Mouse (Mus musculus): Measurements from ENCODE around the gene Lmnb2. TPM values are rescaled to one million over a fixed set of nuclear protein-coding genes. Genes with fewer than 3 reads are reported as not detected.
A peak's percentile ranks its signal among the peaks of the same experiment; 100 is the strongest.

The Lmnb2 gene
- polyA plus RNA-seq, 1 experiment from 2014 or later: 30.9 TPM

DNA sequence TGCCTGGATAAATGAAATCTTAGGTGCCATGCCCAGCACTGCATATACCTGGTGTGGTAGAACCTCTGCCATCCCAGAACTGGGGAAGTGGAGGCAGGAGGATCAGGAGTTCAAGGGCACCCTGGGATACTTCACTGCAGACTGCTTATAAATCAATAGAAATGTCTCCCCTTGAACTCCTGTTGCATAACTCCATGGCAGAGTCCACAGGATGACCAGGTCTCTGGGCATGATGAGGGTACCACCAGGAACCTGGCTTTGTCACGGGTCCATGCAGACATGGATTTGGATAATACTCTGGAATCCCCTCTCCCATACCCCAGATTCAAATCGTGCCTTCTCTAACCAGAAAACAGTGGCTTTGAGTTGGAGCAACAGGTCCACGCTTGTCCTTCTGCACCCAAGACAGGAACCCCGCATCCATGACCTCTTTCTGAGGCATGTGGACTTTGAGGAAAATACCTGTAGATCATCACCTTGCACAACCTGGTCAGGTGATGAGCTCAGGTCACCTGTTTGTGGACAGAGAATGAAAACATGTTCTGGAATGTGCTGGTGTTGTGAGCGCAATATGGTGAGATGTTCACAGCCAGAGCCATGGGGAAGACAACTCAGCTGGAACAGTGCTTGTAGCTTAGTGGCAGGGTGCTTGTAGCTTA lies 41.1 kb upstream of the Lmnb2 start:
- DNase-seq (ENCODE audit: low spot score) (no peak), ATAC-seq (replicated peaks; ENCODE audit: low FRiP score) (no peak)
- no peaks in the 10 kb centered on the region for H3K36me3 ChIP-seq (ENCODE audit: control insufficient read depth, insufficient read depth, low read length)
- H3K27ac ChIP-seq (ENCODE audit: low read depth, low read length): no peak overlapping the region
- 0 out of 2 replicates have a peak, but pooled peaks cover 2% of the 10 kb centered on the region for H3K4me1 ChIP-seq (replicated peaks; ENCODE audit: control insufficient read depth, insufficient read depth, low read length)
- H3K27me3 ChIP-seq (ENCODE audit: control insufficient read depth, insufficient read depth, low read length): no peaks in the 10 kb centered on the region
- H3K4me2 ChIP-seq (ENCODE audit: low read depth, low read length, severe bottlenecking): no peak overlapping the region
- H3K4me3 ChIP-seq (ENCODE audit: low read depth, low read length): no peak overlapping the region
- WGBS: 92% methylated on average over 5 of the region's 5 CpGs
- no peak overlapping the region for H3K9ac ChIP-seq (ENCODE audit: low read length)
- no peaks in the 10 kb centered on the region for H3K9me3 ChIP-seq (ENCODE audit: control insufficient read depth, low read length)

DNA sequence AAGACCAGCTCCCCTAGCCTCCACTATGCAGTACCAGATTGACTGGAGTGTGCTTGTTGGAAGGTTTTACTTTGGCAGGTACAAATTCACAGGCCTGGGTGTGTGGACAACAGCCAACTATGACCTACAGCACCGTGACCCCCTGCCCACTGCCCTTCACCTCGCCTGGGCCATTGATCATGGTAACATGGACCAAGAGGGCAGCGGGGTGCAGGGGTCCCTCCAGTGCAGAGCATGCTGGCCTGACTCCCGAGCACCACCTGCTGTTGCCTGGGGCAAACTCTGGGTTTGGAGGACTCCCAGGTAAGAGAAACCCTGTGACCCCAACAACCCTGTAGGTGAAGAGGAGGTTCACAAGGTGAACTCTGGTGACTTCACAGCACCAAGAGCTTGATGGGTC lies 39.7 kb upstream of the Lmnb2 start:
- no peak overlapping the region for H3K9ac ChIP-seq (ENCODE audit: low read length)
- ATAC-seq (replicated peaks; ENCODE audit: low FRiP score): no peak
- H3K36me3 ChIP-seq (ENCODE audit: control insufficient read depth, insufficient read depth, low read length): no peaks in the 10 kb centered on the region
- no peaks in the 10 kb centered on the region for H3K27me3 ChIP-seq (ENCODE audit: control insufficient read depth, insufficient read depth, low read length)
- H3K4me2 ChIP-seq (ENCODE audit: low read depth, low read length, severe bottlenecking): no peak overlapping the region
- H3K9me3 ChIP-seq (ENCODE audit: control insufficient read depth, low read length): no peaks in the 10 kb centered on the region
- no peak overlapping the region for H3K27ac ChIP-seq (ENCODE audit: low read depth, low read length)
- no peak for DNase-seq (ENCODE audit: low spot score)
- 0 out of 2 replicates have a peak, but pooled peaks cover 2% of the 10 kb centered on the region for H3K4me1 ChIP-seq (replicated peaks; ENCODE audit: control insufficient read depth, insufficient read depth, low read length)
- H3K4me3 ChIP-seq (ENCODE audit: low read depth, low read length): no peak overlapping the region
- WGBS: 77% methylated on average over 4 of the region's 4 CpGs

DNA sequence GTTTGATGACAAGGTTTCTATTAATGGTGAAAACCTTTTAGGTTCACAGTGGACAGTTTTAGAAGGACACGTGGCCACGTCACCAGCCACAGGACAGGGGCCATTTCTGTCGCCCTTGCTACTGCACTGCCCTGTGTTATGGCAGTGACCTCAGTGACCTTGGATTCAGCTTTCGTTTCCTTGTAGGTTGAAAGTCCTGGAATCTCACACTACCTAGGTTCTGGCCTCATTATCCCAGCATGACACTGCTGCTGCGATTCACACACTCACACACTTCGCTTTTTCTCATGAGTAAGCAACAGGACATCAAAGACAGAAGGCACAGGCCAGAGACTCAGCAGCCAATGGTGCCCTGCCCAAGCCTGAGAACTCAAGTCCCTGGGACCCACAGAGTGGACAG lies 38.9 kb upstream of the Lmnb2 start:
- Histone ChIP-seq H3K27me3 (ENCODE audit: control insufficient read depth, insufficient read depth, low read length) (no peaks in the 10 kb centered on the region), H3K27ac (ENCODE audit: low read depth, low read length) (no peak overlapping the region)
- ATAC-seq (replicated peaks; ENCODE audit: low FRiP score): no peak

DNA sequence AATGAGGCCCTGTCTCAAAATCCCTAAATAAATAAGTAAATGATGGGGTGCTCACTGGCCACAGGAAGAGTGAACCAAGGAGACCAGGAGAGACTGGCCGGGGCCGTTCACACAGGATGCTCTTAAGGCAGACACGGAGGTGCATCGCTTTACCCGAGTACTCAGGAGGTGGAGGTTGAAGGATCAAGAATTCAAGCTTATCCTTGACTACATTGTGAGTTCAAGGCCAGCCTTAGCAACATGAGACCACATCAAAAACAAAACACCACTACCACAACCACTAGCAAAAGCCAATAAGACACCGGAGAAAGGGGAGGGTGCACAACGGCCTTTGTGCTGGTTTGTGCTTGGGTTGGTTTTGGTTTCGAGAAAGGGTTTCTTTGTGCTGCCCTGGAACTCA lies 38.3 kb upstream of the Lmnb2 start:
- Histone ChIP-seq H3K36me3 (ENCODE audit: control insufficient read depth, insufficient read depth, low read length) (no peaks in the 10 kb centered on the region), H3K9ac (ENCODE audit: low read length) (no peak overlapping the region), H3K4me2 (ENCODE audit: low read depth, low read length, severe bottlenecking) (no peak overlapping the region), H3K27ac (ENCODE audit: low read depth, low read length) (no peak overlapping the region), H3K4me1 (replicated peaks; ENCODE audit: control insufficient read depth, insufficient read depth, low read length) (0 out of 2 replicates have a peak, but pooled peaks cover 2% of the 10 kb centered on the region), H3K27me3 (ENCODE audit: control insufficient read depth, insufficient read depth, low read length) (no peaks in the 10 kb centered on the region), H3K9me3 (ENCODE audit: control insufficient read depth, low read length) (no peaks in the 10 kb centered on the region), H3K4me3 (ENCODE audit: low read depth, low read length) (no peak overlapping the region)
- DNase-seq (ENCODE audit: low spot score): no peak
- no peak for ATAC-seq (replicated peaks; ENCODE audit: low FRiP score)
- WGBS: 95% methylated on average over 8 of the region's 8 CpGs

More for the DNA sequence above, 38.9 kb upstream of the Lmnb2 start:
- WGBS: 85% methylated on average over 6 of the region's 6 CpGs
- H3K4me1 ChIP-seq (replicated peaks; ENCODE audit: control insufficient read depth, insufficient read depth, low read length): 0 out of 2 replicates have a peak, but pooled peaks cover 2% of the 10 kb centered on the region
- no peak overlapping the region for H3K9ac ChIP-seq (ENCODE audit: low read length)
- DNase-seq (ENCODE audit: low spot score): no peak
- H3K36me3 ChIP-seq (ENCODE audit: control insufficient read depth, insufficient read depth, low read length): no peaks in the 10 kb centered on the region
- no peak overlapping the region for H3K4me2 ChIP-seq (ENCODE audit: low read depth, low read length, severe bottlenecking)
- no peak overlapping the region for H3K4me3 ChIP-seq (ENCODE audit: low read depth, low read length)
- H3K9me3 ChIP-seq (ENCODE audit: control insufficient read depth, low read length): no peaks in the 10 kb centered on the region

DNA sequence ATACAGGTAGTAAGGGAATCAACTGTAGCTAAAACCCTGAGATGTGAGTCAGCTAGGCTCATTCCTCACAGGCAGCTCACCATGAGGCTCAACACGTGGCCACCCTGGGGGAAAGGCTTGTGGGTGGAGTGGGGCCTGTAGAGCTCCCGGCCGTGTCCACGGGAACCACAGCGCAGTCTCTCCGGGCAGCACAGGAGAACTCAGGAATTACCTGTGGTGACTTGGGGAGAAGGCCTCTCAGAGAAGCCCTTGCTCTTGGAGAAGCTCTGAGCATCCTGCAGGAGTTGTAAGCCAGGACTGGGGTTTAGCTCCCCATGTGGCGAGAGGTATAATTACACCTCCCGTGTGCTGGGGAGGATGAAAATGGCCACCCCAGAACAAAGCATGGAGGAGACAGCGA lies 37.5 kb upstream of the Lmnb2 start:
- DNase-seq (ENCODE audit: low spot score) (peak; percentile 77), ATAC-seq (replicated peaks; ENCODE audit: low FRiP score) (no peak; the same call in 1 of the 2 replicates)
- no peak overlapping the region for H3K4me3 ChIP-seq (ENCODE audit: low read depth, low read length)
- H3K9me3 ChIP-seq (ENCODE audit: control insufficient read depth, low read length): no peaks in the 10 kb centered on the region
- H3K9ac ChIP-seq (ENCODE audit: low read length): peak overlapping the region; percentile 43; the same call in 1 of the 2 replicates
- no peak overlapping the region for H3K4me2 ChIP-seq (ENCODE audit: low read depth, low read length, severe bottlenecking)
- H3K27me3 ChIP-seq (ENCODE audit: control insufficient read depth, insufficient read depth, low read length): no peaks in the 10 kb centered on the region
- H3K36me3 ChIP-seq (ENCODE audit: control insufficient read depth, insufficient read depth, low read length): no peaks in the 10 kb centered on the region
- 0 out of 2 replicates have a peak, but pooled peaks cover 2% of the 10 kb centered on the region for H3K4me1 ChIP-seq (replicated peaks; ENCODE audit: control insufficient read depth, insufficient read depth, low read length)
- 23% methylated on average over 9 of the region's 9 CpGs for WGBS
- H3K27ac ChIP-seq (ENCODE audit: low read depth, low read length): no peak overlapping the region

DNA sequence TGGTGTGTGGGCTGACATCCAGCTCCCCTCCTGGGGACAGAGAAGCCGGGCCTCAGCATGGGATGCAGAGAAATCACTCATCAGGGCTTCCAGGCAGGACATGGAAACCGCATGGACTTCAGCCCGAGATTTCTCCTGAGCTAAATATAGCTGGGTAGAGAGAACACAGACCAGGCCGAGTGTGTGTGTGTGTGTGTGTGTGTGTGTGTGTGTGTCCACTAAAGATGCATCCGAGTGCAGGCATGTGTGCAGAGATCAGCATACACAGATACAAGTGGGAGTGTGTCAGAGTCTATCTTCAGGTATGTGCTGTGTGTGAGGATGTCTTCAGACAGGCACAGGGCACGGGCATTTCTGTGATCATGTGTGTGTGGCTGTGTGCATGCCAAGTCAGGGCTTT lies 36.8 kb upstream of the Lmnb2 start:
- WGBS: 88% methylated on average over 6 of the region's 6 CpGs
- H3K4me3 ChIP-seq (ENCODE audit: low read depth, low read length): no peak overlapping the region
- no peaks in the 10 kb centered on the region for H3K36me3 ChIP-seq (ENCODE audit: control insufficient read depth, insufficient read depth, low read length)
- no peak overlapping the region for H3K9ac ChIP-seq (ENCODE audit: low read length)
- H3K4me2 ChIP-seq (ENCODE audit: low read depth, low read length, severe bottlenecking): no peak overlapping the region
- ATAC-seq (replicated peaks; ENCODE audit: low FRiP score) (no peak), DNase-seq (ENCODE audit: low spot score) (no peak)
- H3K4me1 ChIP-seq (replicated peaks; ENCODE audit: control insufficient read depth, insufficient read depth, low read length): 0 out of 2 replicates have a peak, but pooled peaks cover 2% of the 10 kb centered on the region
- no peaks in the 10 kb centered on the region for H3K9me3 ChIP-seq (ENCODE audit: control insufficient read depth, low read length)
- H3K27me3 ChIP-seq (ENCODE audit: control insufficient read depth, insufficient read depth, low read length): no peaks in the 10 kb centered on the region
- no peak overlapping the region for H3K27ac ChIP-seq (ENCODE audit: low read depth, low read length)

DNA sequence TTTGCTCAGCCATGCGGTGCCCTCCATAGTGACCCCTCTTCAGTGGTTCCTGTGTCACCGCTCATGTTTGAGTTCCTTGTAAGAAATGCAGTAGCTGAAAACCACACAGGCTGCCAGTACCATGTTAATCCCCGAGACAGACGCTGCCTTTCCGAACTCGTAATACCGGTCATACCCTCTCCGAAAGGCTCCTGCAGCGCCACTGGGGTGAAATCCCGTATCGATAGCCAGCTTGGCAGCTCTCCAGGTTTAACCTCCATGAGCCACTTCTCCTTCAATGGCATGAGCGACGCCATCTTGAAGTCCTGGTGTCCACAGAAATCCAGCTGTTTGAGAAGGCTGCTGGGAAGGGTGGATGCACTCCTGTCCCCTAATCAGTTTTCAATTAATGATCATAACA lies 36.4 kb upstream of the Lmnb2 start:
- Histone ChIP-seq H3K4me3 (ENCODE audit: low read depth, low read length) (no peak overlapping the region), H3K4me2 (ENCODE audit: low read depth, low read length, severe bottlenecking) (no peak overlapping the region), H3K27me3 (ENCODE audit: control insufficient read depth, insufficient read depth, low read length) (no peaks in the 10 kb centered on the region), H3K9ac (ENCODE audit: low read length) (no peak overlapping the region), H3K4me1 (replicated peaks; ENCODE audit: control insufficient read depth, insufficient read depth, low read length) (0 out of 2 replicates have a peak, but pooled peaks cover 2% of the 10 kb centered on the region), H3K36me3 (ENCODE audit: control insufficient read depth, insufficient read depth, low read length) (no peaks in the 10 kb centered on the region), H3K9me3 (ENCODE audit: control insufficient read depth, low read length) (no peaks in the 10 kb centered on the region), H3K27ac (ENCODE audit: low read depth, low read length) (no peak overlapping the region)
- ATAC-seq (replicated peaks; ENCODE audit: low FRiP score) (no peak), DNase-seq (ENCODE audit: low spot score) (no peak)
- 83% methylated on average over 13 of the region's 13 CpGs for WGBS

DNA sequence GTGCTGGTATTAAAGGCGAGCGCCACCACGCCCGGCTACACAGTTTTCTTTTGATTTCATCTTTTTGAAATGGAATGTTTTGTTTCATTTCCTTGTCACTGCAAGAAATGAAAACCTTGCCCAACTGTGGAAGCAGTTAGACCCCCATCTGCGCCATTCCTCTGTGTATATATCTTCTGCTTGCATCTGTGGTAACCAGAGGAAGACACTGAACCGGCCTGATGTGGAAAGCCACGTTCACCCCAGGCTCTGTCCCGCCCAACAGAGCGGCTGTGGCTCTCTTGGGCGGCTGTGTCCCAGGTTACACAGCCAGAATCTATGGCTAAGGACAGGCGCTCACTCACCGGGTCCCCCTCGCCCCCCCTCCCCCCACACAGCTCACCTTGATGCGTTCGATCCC lies 34.4 kb upstream of the Lmnb2 start:
- Histone ChIP-seq H3K27me3 (ENCODE audit: control insufficient read depth, insufficient read depth, low read length) (no peaks in the 10 kb centered on the region), H3K27ac (ENCODE audit: low read depth, low read length) (no peak overlapping the region), H3K9ac (ENCODE audit: low read length) (no peak overlapping the region), H3K4me3 (ENCODE audit: low read depth, low read length) (no peak overlapping the region), H3K4me1 (replicated peaks; ENCODE audit: control insufficient read depth, insufficient read depth, low read length) (0 out of 2 replicates have a peak, but pooled peaks cover 2% of the 10 kb centered on the region), H3K9me3 (ENCODE audit: control insufficient read depth, low read length) (no peaks in the 10 kb centered on the region), H3K36me3 (ENCODE audit: control insufficient read depth, insufficient read depth, low read length) (no peaks in the 10 kb centered on the region), H3K4me2 (ENCODE audit: low read depth, low read length, severe bottlenecking) (no peak overlapping the region)
- no peak for ATAC-seq (replicated peaks; ENCODE audit: low FRiP score)
- 74% methylated on average over 15 of the region's 15 CpGs for WGBS
- no peak for DNase-seq (ENCODE audit: low spot score)
